Mouse (Mus musculus) subcutaneous adipose tissue, adult 2 months (tissue): ENCODE results near the gene AI481877. TPM values are rescaled to one million over a fixed set of nuclear protein-coding genes. Genes with fewer than 3 reads are reported as not detected.

Experiments
- polyA plus RNA-seq: library from polyadenylated mRNA; depleted of rRNA; stranded (reverse); fragments of >200 nt; gene quantifications from 2 replicates; pipeline ENCODE4 v1.2.3, GENCODE M21; 2012; ENCODE audit warnings: low replicate concordance; rRNA removed

AI481877 gene
- not detected in 2 replicates for polyA plus RNA-seq

DNA sequence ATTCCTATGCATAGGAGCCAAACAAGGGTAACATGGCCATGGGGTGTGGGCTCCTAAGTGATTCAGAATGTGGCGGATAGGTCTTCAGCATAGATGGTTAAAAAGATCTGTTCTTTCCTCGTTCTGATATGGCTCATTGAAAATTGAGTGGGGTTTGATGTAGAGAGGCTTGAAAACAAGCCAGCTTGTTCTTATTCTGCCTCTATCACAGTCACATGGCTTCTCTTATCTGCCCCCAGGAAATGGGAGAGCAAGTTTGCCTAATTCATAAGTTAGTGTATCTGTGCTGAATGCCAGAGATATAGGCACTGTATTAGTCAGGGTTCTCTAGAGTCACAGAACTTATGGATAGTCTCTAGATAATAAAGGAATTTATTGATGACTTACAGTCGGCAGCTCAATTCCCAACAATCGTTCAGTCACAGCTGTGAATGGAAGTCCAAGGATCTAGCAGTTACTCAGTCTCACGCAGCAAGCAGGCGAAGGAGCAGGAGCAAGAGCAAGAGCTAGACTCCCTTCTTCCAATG, at the start of gene AI481877:
AI481877 (minus strand) TSS at position 477 of the 527 bp plus-strand sequence.

GRCm38 (mm10) chr4:59034918-59035785, 103.6 kb downstream of the AI481877 start, which contains the start of gene Gng10:
TSS of gene Gng10 (plus strand) at chr4:59035088.

GRCm38 (mm10) chr4:59002948-59003805, 135.6 kb downstream of the AI481877 start, which contains the start of gene Gm20503:
TSS of gene Gm20503 (plus strand) at chr4:59003210.

GRCm38 (mm10) chr4:58994762-58995161, 144.0 kb downstream of the AI481877 start, which contains the start of gene Dnajc25:
TSS of gene Dnajc25 (plus strand) at chr4:58995062.

Other genes with a start within 250 kb of the AI481877 start
- gene Ecpas, start 226.2 kb downstream of the AI481877 start, polyA plus RNA-seq: 13.4 and 23.2 TPM in 2 replicates
- 0.21 TPM in 1 of 2 replicates, not detected in the other for gene Zkscan16, start 195.4 kb downstream of the AI481877 start, polyA plus RNA-seq
- 4.9 and 5.4 TPM in 2 replicates for gene Ptgr1, start 151.9 kb downstream of the AI481877 start, polyA plus RNA-seq
- 4.4 and 5.9 TPM in 2 replicates for gene Dnajc25, start 143.9 kb downstream of the AI481877 start, polyA plus RNA-seq
- not detected in 2 replicates for gene Gm20503, start 135.8 kb downstream of the AI481877 start, polyA plus RNA-seq
- 26.3 and 34.5 TPM in 2 replicates for gene Gng10, start 103.9 kb downstream of the AI481877 start, polyA plus RNA-seq
- gene Ugcg, start 50.3 kb upstream of the AI481877 start, polyA plus RNA-seq: 14.4 and 22.5 TPM in 2 replicates